Mouse (Mus musculus) kidney, adult 2 months (tissue): ENCODE data around the gene Rgs14.

Experiments used
- CTCF ChIP-seq: fragments of 200-500 bp; conservative IDR thresholded peaks from 2 replicates; pipeline ENCODE4 v1.5.1; 2011; ENCODE audit warnings: low read depth, mild to moderate bottlenecking, control low read depth, low read length, moderate library complexity, mixed read lengths; ENCODE audit not compliant: insufficient read depth, insufficient read length
- POLR2A ChIP-seq: fragments of 200-500 bp; IDR thresholded peaks from one replicate; pipeline ENCODE4 v1.6.1; 2011; ENCODE audit warnings: low read depth, low read length, control low read depth

DNA sequence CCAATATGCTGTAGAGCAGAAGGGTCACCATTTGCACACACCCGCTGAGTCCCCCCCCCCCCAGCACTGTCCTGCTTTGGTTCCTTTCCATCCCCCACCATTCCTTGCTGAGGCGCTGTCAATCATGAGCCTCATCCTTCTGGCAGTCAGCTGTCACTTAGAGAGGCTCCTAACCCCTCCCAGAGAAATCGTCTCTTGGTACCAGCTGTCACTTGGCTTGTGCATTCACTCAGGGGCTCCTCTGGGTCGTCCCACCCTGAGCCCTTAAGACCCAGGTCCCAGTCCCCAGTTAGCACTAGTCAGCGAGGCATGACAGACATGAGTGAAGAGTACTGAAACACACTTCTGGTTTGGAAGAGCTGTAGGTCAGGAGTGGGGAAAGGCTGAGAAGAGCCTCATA, 2.2 kb downstream of the Rgs14 start:
- no peak for TF ChIP-seq POLR2A
- TF ChIP-seq CTCF, result no peak
